Mouse (Mus musculus) regulatory T cell (primary cell): ENCODE data around the gene Fam114a2.

Experiments
- in situ Hi-C: fragments of 300-600 bp; cut with MboI, MseI; formaldehyde crosslinking; loops from one replicate; pipeline ENCODE4 v1.15.1; 2025; ENCODE audit warnings: high pct_unique_total_duplicates

The Fam114a2 gene

GRCm38 (mm10) chr11:57521206-57521605 lies 2.8 kb upstream of the Fam114a2 start:
- in situ Hi-C loops, result loop anchor here (10.0 kb wide), 1 partner anchor 1324 kb away; the partner anchor contains the start of gene Gm12258

GRCm38 (mm10) chr11:57519304-57519703 lies 887 bp upstream of the Fam114a2 start:
- in situ Hi-C loops, result no loop called here

- in situ Hi-C loops, result no loop called here
Observed at GRCm38 (mm10) chr11:57518751-57519148, 333 bp upstream of the Fam114a2 start.

DNA sequence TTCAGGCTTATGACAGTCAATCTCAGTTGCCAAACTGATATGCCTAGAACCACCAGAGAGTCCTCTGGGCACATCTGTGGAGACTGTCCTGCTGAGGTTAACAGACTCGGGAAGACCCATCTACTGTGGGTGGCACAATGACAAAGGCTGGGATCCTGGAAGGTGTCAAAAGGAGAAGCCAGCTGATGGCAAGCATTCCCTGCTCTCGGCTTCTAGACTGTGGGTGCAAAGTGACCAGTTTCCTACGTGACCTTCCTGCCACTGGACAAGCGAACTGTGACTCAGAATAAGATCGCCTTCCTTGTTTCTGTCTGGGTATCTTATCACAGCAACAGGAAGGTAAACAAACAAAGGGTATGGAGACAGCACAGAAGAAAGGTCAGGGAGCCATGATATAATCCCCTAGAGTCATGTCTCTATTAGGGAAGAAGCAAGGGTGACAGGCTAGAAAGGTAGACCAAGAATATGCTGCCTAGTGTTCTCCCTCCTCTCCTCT lies 1.4 kb downstream of the Fam114a2 start:
- in situ Hi-C loops, result no loop called here

DNA sequence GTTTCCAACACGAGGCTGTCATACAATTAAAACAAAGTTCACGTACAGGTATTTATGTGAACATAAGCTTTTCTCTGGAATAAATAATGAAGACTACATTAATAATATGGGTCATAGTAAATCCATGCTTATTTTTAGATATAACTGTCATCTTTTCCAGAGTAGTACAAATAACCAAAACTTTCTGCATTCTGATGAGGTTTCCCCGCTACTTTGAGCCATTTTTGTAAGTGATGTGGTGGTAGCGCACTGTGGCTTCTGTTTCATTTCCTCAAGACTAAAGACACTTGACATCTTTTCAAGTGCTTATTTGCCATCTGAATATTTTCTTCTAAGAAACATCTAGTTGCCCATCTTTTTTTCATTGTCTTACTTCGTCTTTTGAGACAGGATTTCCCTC lies 3.2 kb downstream of the Fam114a2 start:
- in situ Hi-C loops, result no loop called here

DNA sequence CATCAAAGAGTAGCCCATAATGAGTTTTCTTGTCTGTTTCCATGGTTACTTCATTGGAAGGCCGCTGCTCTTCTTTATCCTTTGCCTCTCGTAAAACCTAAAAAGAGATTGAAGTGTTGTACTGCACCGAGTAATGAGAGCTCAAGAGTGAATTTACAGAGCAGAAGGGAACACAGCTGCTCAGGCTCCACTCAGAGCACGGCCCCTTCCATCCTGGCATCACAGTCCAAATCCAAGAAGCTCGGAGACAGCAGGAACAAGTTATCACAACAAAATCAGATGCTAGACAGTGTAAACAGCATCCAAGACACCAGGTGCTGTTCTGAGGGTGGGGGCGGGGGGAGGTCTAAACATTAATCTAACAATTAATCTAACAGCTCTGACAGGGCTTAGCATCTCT lies 11.5 kb downstream of the Fam114a2 start:
- in situ Hi-C loops, result no loop called here

GRCm38 (mm10) chr11:57503155-57503554 lies 15.3 kb downstream of the Fam114a2 start:
- in situ Hi-C loops, result no loop called here

DNA sequence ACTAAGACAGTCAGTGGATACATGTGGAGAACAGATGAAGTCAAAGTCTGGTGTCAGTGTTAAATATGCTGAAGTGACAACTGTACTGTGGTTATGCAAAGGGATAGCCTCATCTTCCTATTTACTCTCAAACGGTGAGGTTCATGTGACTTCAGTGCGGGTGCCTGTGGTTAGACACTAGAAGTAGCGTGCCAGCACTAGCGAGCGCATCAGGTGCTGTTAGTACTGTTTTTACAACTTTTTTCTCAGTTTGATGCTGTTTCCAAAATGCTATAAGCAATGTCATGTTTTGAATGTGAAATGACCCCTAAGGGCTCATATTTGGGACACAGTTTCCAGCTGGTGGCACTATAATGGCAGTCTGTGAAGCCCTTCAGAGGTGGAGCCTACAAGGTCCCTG lies 20.2 kb downstream of the Fam114a2 start:
- in situ Hi-C loops, result no loop called here

DNA sequence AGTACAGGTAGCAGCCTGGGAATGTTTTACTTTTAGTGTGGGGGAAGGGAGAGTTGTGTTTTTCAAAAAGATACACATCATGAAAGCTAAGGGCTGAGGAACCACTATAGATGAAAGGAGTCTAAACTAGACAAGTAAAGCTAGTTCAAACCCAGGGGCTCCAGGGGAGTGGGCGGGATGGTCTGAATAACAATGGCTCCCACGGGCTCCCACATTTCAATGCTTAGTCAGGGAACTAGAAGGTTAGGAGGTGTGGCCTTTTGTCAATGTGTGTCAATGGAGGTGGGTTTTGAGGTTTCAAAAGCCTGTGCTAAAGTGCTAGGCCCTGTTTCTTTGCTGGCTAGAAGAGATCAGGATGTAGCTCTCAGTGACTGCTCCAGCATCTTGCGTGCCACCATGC lies 20.7 kb downstream of the Fam114a2 start:
- in situ Hi-C loops, result no loop called here

GRCm38 (mm10) chr11:57496462-57497039 lies 21.9 kb downstream of the Fam114a2 start:
- in situ Hi-C loops, result no loop called here

GRCm38 (mm10) chr11:57488436-57488835 lies 30.0 kb downstream of the Fam114a2 start:
- in situ Hi-C loops, result no loop called here

GRCm38 (mm10) chr11:57478077-57478476 lies 40.3 kb downstream of the Fam114a2 start:
- in situ Hi-C loops, result no loop called here

DNA sequence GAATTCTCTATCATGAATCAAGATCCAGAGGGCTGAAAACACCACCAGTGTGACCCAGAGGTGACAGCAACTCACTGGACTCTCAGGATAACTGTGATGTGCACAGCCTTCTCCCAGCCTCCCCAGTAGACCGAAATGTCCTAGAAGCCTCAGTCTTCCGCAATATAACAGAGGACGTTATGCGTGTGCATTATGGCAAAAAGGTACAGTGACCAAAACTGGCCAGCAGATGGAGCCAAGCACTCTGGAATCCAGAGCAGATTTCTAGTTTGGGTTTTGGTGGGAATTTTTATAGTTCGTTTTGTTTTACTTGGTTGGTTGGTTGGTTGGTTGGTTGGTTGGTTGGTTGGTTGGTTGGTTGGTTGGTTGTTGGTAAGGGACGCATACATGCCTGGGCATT lies 43.3 kb downstream of the Fam114a2 start:
- in situ Hi-C loops, result no loop called here

- in situ Hi-C loops, result loop anchor here (5.0 kb wide), 1 partner anchor 47 kb away; no protein-coding TSS in a partner anchor
Observed at GRCm38 (mm10) chr11:57474296-57474941, 44.0 kb downstream of the Fam114a2 start.

DNA sequence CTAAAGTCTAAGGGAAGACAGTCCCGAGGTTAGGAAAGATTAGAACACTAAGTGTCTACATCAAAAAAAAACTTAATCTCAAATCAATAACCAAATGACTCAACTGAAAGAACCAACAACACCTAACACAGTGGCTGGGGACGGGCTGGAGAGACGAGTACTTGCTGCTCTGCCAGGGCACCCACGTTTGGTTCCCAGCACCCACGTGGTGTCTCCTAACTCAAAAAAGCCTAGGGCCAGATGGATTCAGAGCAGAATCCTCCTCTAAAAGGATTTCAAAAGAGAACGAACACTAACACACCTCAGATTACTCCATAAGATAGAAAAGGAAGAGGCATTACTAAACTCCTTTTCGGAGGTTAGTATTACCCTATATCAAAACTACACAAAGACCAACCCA lies 47.4 kb downstream of the Fam114a2 start:
- in situ Hi-C loops, result loop anchor here (5.0 kb wide), 1 partner anchor 44 kb away; no protein-coding TSS in a partner anchor

- in situ Hi-C loops, result loop anchor here (5.0 kb wide), 1 partner anchor 43 kb away; no protein-coding TSS in a partner anchor
Observed at GRCm38 (mm10) chr11:57470056-57470455, 48.4 kb downstream of the Fam114a2 start.

DNA sequence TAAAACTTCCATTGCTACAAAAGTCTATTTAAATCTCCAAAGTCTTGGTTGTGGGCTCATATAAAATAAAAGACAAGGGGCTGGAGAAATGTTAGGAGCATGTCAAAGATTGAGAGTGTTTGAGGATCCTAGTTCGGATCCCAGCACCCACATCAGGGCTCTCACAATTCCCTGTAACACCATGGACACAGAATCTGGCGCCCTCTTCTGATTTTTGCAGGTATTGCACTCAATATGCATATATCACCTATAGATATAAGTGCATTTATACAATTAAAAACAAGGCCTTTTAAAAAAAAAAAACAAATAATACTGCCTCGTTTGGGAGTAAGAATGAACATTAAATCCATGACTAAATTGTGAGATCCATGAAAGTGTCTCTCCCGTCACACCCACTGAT lies 49.7 kb downstream of the Fam114a2 start:
- in situ Hi-C loops, result loop anchor here (5.0 kb wide), 1 partner anchor 1341 kb away; no protein-coding TSS in a partner anchor

DNA sequence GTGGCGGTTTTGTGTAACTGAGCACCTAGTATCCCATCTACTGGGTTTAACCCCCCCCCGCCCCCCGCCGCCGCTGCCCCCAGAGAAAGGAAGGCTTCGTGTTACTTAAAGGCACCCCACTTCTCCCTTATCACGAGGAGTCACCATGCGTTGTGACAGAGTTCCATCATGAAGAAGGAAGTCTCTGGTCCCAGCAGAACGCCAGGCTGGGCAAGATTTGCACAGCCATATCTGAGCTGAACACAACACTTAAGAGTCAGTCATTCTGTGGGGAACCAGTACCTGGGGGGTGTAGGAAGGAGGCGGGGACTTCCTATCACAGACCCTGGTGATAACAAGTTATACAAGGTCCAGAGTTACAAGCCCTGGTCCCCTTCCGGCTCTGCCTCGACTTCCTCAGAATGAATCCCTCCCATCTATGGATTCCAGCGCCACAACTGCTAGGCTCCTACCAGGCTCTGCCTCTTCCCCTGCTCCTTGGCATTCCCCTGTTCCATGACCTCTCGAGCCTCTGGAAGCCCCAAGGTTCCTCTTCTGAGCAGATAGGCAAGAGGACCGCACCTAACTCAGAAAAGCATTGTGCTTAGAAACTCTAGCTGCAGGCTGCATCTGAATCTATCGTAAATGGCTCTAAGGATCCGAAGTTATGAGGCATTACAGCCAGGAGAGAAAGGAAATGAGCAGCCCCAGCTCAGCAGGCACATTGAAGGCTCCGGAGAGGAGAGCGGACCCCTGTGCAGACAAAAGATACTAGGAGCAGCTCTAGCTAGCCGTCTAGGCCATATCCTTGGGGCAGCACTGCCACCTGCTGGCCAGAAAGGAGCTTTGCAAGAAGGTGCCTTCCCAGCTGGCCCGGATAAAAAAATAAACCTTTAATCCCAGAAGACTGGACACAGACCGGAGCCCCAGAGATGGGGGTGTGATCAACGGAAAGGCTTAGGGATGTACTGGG lies 51.0 kb downstream of the Fam114a2 start:
- in situ Hi-C loops, result loop anchor here (5.0 kb wide), 1 partner anchor 1340 kb away; no protein-coding TSS in a partner anchor

DNA sequence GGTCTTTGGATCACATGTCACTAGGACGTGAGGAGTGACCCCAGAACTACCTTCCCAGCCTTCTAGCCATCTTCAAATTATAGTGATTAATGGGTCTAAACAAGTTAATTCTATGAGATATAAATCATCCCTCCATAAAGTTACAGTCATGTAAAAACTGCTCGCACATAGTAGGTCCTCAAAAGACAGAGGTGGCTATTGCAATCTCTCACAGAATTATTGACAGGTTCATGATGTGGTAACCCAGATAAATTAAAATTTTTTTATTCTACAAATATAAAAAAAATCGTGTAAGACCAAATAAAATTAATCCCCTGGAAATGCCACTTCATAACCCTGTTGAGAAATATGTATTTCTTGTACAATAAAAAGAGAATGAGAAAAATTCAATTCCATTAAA lies 52.6 kb downstream of the Fam114a2 start:
- in situ Hi-C loops, result loop anchor here (5.0 kb wide), 1 partner anchor 1339 kb away; no protein-coding TSS in a partner anchor

GRCm38 (mm10) chr11:57465025-57465424 lies 53.4 kb downstream of the Fam114a2 start:
- in situ Hi-C loops, result loop anchor here (5.0 kb wide), 1 partner anchor 1338 kb away; no protein-coding TSS in a partner anchor

DNA sequence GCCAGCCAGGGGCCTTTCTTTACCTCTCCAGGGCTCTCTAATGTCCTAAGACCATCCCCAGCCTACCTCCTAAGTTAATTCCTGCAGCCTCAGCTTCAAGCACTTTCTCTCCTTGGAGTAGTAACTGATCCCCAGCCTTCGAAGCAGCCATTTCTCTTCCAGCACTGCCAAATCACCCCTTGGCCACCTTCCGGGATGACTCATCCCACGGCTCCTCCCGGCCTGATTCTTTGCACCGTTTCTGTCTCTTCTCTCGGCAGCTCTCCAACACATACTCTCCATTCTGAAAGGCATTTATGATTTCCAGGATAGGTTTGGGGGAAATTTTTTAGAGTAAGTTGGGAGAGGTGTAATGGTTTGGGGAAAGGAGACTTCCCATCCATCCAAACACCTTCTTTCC lies 58.7 kb downstream of the Fam114a2 start:
- in situ Hi-C loops, result no loop called here

DNA sequence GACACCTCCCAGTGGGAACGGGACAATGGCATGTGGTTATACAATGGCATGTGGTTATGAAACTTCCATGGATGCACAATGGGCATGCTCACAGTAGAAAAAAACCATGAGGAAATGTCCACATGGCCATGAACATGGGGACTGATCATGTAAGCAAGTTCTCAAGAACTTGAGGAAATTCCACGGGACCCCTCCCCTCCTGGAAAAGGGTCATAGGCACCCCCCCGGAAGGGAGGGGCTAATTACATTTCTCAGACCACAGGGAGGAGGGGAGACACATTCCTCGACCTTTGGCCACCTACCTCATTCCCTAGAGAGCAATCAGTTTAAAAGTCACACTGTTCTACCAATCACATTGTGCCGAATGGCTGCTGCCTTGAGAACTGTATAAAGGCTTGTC lies 64.0 kb downstream of the Fam114a2 start:
- in situ Hi-C loops, result no loop called here
